Mouse (Mus musculus) ES-Bruce4 (cell line): Measurements from ENCODE around the gene Ric8b.

Experiments used
- CTCF ChIP-seq: IDR thresholded peaks from one replicate; pipeline ENCODE4 v1.8.1; 2011; ENCODE audit warnings: low read depth, low read length
- POLR2A ChIP-seq: IDR thresholded peaks from one replicate; pipeline ENCODE4 v1.8.1; 2011; ENCODE audit warnings: low read length; ENCODE audit not compliant: insufficient read depth

GRCm38 (mm10) chr10:84994346-84994745 lies 76.9 kb downstream of the Ric8b start:
- TF ChIP-seq CTCF (no peak), POLR2A (no peak)
